Mouse (Mus musculus): ENCODE measurements at regions not wholly inside any gene's neighbourhood (a gene's known extent, or its start where the extent isn't known, plus 50 kb on each side); places are given as distances from the start of the nearest gene placed in this dataset.

DNA sequence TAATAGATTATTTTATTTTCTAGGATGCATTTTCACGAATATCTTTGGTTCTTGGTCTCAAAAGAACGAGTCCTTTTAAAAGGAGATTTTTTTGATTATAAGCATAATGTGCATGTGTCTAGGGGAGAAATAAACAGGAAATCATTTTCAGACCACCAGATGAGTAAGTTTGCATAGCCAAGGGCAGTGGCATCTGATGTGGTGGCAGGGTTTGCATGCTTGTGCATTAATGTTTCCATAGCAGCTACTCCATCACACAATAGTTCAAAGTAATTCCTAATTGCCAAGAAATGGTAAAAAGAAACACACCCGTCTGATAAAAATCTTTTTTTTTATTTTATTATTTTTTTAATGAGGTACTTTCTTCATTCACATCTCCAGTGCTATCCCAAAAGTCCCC is 182.3 kb downstream of the Gnai1 start:
- TF ChIP-seq MYOD1 (IDR thresholded peaks at IDR 0.05; ENCODE audit: control insufficient read depth, insufficient read length, low read depth), result no peak
- TF ChIP-seq USF1 (IDR thresholded peaks at IDR 0.05; ENCODE audit: low read depth), result no peak
- TF ChIP-seq CTCF (IDR thresholded peaks at IDR 0.05; ENCODE audit: control insufficient read depth, insufficient read depth, insufficient read length), result no peak
